8 mouse cellular contexts compared by ENCODE assay signal in the genomic region with DNA sequence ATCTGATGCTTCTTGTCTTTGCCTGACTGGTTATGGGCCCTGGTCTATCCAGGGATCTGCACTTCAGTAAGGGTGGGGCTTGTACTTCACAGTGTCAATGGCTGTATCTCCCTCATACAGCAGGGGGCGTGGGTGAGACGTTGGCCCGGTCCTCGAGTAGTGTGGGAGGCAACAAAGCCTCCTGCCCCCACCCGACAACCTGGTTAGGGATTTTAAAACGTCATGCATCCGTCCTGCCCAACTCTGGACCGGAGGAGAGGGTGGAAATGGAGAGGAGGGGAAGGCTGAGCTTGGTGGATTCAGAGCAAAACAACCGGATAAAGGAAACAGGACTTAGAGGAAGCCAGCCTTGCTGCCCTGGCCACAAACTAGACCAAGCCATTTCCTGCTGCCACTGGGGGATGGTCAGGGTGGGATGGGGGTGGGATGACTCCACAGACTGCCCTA. TPM values are rescaled to one million over a fixed set of nuclear protein-coding genes. Genes with fewer than 3 reads are reported as not detected.
DNase-seq lines count a peak whose midpoint lies in the region; ATAC-seq and TF ChIP-seq lines count a peak whose summit lies in the region.

No protein-coding gene starts in this region.

- peak; percentile 50 to 54 for DNase-seq in urinary bladder, adult 18-20 months (ENCODE audit: low spot score in 2 of 2)
- DNase-seq in urinary bladder, postnatal 10 days (ENCODE audit: low spot score): no peak
- peak; percentile 71 for DNase-seq in embryonic facial prominence, embryonic 11.5 days (ENCODE audit: low spot score)
- DNase-seq in heart, adult 18-20 months: peak; percentile 92 to 95
- DNase-seq in kidney, adult 18-20 months: peak; percentile 87
- peak; percentile 81 for DNase-seq in limb, embryonic 11.5 days (ENCODE audit: low spot score)
- peak; percentile 41 to 73 for DNase-seq in spleen, adult 2 months (ENCODE audit: low read depth in 1 of 2, low spot score in 2 of 2)

- no peaks in the 10 kb centered on the region for H3K9me3 ChIP-seq in embryonic facial prominence, embryonic 11.5 days (replicated peaks; ENCODE audit: control insufficient read depth, low read length)
- no peaks in the 10 kb centered on the region for H3K9me3 ChIP-seq in limb, embryonic 11.5 days (ENCODE audit: control insufficient read depth, low read length)
- H3K9me3 ChIP-seq in midbrain, embryonic 13.5 days: no peaks in the 10 kb centered on the region

- no peak overlapping the region for H3K4me2 ChIP-seq in embryonic facial prominence, embryonic 11.5 days (ENCODE audit: low read depth, low read length)
- no peak overlapping the region; the same call in 1 of the 2 replicates for H3K4me2 ChIP-seq in limb, embryonic 11.5 days (ENCODE audit: low read depth, severe bottlenecking)
- no peak overlapping the region for H3K4me2 ChIP-seq in midbrain, embryonic 13.5 days (replicated peaks)

- H3K4me1 ChIP-seq in embryonic facial prominence, embryonic 11.5 days (ENCODE audit: control insufficient read depth, insufficient read depth, low read length): no peaks in the 10 kb centered on the region
- peaks cover 17% of the 10 kb centered on the region for H3K4me1 ChIP-seq in limb, embryonic 11.5 days (ENCODE audit: control insufficient read depth, insufficient read depth, low read length)
- H3K4me1 ChIP-seq in midbrain, embryonic 13.5 days (replicated peaks): peaks cover 10% of the 10 kb centered on the region; the same call in 1 of the 2 replicates
- peaks cover 4% of the 10 kb centered on the region; the same call in 1 of the 2 replicates for H3K4me1 ChIP-seq in spleen, adult 2 months (ENCODE audit: control insufficient read depth, insufficient read depth, insufficient read length)

- no peak overlapping the region; the same call in 1 of the 2 replicates for H3K9ac ChIP-seq in embryonic facial prominence, embryonic 11.5 days (replicated peaks; ENCODE audit: low read length)
- no peak overlapping the region for H3K9ac ChIP-seq in limb, embryonic 11.5 days (ENCODE audit: low read length)
- no peak overlapping the region for H3K9ac ChIP-seq in midbrain, embryonic 13.5 days (replicated peaks)

- no peak for TF ChIP-seq POLR2A in spleen, adult 2 months (IDR thresholded peaks at IDR 0.05; ENCODE audit: low read depth, low read length)

- H3K27ac ChIP-seq in embryonic facial prominence, embryonic 11.5 days (replicated peaks; ENCODE audit: low read depth, low read length): no peak overlapping the region
- no peak overlapping the region for H3K27ac ChIP-seq in limb, embryonic 11.5 days (replicated peaks; ENCODE audit: low read depth, low read length)
- no peak overlapping the region for H3K27ac ChIP-seq in midbrain, embryonic 13.5 days
- H3K27ac ChIP-seq in spleen, adult 2 months (ENCODE audit: insufficient read depth, low read length): no peak overlapping the region

- H3K4me3 ChIP-seq in embryonic facial prominence, embryonic 11.5 days (ENCODE audit: low read depth, low read length): no peak overlapping the region
- H3K4me3 ChIP-seq in limb, embryonic 11.5 days (ENCODE audit: low read depth, low read length): no peak overlapping the region
- no peak overlapping the region for H3K4me3 ChIP-seq in midbrain, embryonic 13.5 days (replicated peaks)
- no peak overlapping the region; the same call in 1 of the 2 replicates for H3K4me3 ChIP-seq in spleen, adult 2 months (ENCODE audit: extremely low read depth, insufficient read depth, insufficient read length)

- H3K36me3 ChIP-seq in embryonic facial prominence, embryonic 11.5 days (replicated peaks; ENCODE audit: control insufficient read depth, insufficient read depth, low read depth, low read length): peaks cover 5% of the 10 kb centered on the region
- H3K36me3 ChIP-seq in limb, embryonic 11.5 days (ENCODE audit: control insufficient read depth, insufficient read depth, low read length): peaks cover 8% of the 10 kb centered on the region
- peaks cover 31% of the 10 kb centered on the region for H3K36me3 ChIP-seq in midbrain, embryonic 13.5 days
- H3K36me3 ChIP-seq in spleen, adult 2 months (ENCODE audit: control insufficient read depth, insufficient read depth, low read length): peaks cover 14% of the 10 kb centered on the region

- WGBS in embryonic facial prominence, embryonic 11.5 days: 12% methylated on average over 9 of the region's 9 CpGs
- WGBS in limb, embryonic 11.5 days: 10% methylated on average over 9 of the region's 9 CpGs
- 8% methylated on average over 9 of the region's 9 CpGs for WGBS in midbrain, embryonic 13.5 days
- WGBS in spleen, adult 2 months: 2% methylated on average over 9 of the region's 9 CpGs

- peak; percentile 59; the same call in 1 of the 2 replicates for ATAC-seq in embryonic facial prominence, embryonic 11.5 days (replicated peaks; ENCODE audit: insufficient number of reproducible peaks, low FRiP score, low TSS enrichment, low read depth)
- no peak for ATAC-seq in limb, embryonic 11.5 days (ENCODE audit: insufficient number of reproducible peaks, low FRiP score, low TSS enrichment, low read depth)
- peak; percentile 75 for ATAC-seq in midbrain, embryonic 13.5 days

- H3K27me3 ChIP-seq in embryonic facial prominence, embryonic 11.5 days (ENCODE audit: control insufficient read depth, insufficient read depth, low read length): no peaks in the 10 kb centered on the region
- H3K27me3 ChIP-seq in limb, embryonic 11.5 days (ENCODE audit: control insufficient read depth, insufficient read depth, low read length): no peaks in the 10 kb centered on the region
- H3K27me3 ChIP-seq in midbrain, embryonic 13.5 days: no peaks in the 10 kb centered on the region
- H3K27me3 ChIP-seq in spleen, adult 2 months (ENCODE audit: control insufficient read depth, insufficient read depth, low read length): no peaks in the 10 kb centered on the region

- peak; percentile 75; the same call in 1 of the 2 replicates for TF ChIP-seq CTCF in spleen, adult 2 months (IDR thresholded peaks at IDR 0.05; ENCODE audit: extremely low read depth, insufficient read depth, insufficient read length, insufficient replicate concordance)

RNA-seq across cellular contexts. Expression of gene Gm29797, which starts 2.8 kb away (rescaled TPM):
- polyA plus RNA-seq in embryonic facial prominence, embryonic 11.5 days (2014; fragmentation: Nextera tagmentation; extraction: Ambion mirVana): 0.29 and 0.39 TPM in 2 replicates
- not detected for total RNA-seq in heart, adult 18-20 months (2021)
- 0.68 and 0.88 TPM in 2 replicates for polyA plus RNA-seq in limb, embryonic 11.5 days (2014; fragmentation: Nextera tagmentation; extraction: Ambion mirVana)
- not detected in 2 replicates for polyA plus RNA-seq in midbrain, embryonic 13.5 days (2015; fragmentation: Nextera tagmentation; extraction: Ambion mirVana)
- 0.26 TPM in 1 of 2 replicates, not detected in the other for polyA plus RNA-seq in spleen, adult 2 months (2012; rRNA removed)

RNA-seq across cellular contexts. Expression of gene Sox18, which starts 11.8 kb away (rescaled TPM):
- polyA plus RNA-seq in embryonic facial prominence, embryonic 11.5 days (2014; fragmentation: Nextera tagmentation; extraction: Ambion mirVana): 15.9 and 20.4 TPM in 2 replicates
- 10 to 100 TPM; 38.7 to 49.6 TPM for total RNA-seq in heart, adult 18-20 months (2021)
- polyA plus RNA-seq in limb, embryonic 11.5 days (2014; fragmentation: Nextera tagmentation; extraction: Ambion mirVana): 21.4 and 22.0 TPM in 2 replicates
- polyA plus RNA-seq in midbrain, embryonic 13.5 days (2015; fragmentation: Nextera tagmentation; extraction: Ambion mirVana): 13.7 and 14.2 TPM in 2 replicates
- polyA plus RNA-seq in spleen, adult 2 months (2012; rRNA removed): 47.5 and 73.4 TPM in 2 replicates

RNA-seq across cellular contexts. Expression of gene Tcea2, which starts 20.5 kb away (rescaled TPM):
- polyA plus RNA-seq in embryonic facial prominence, embryonic 11.5 days (2014; fragmentation: Nextera tagmentation; extraction: Ambion mirVana): 21.8 and 22.5 TPM in 2 replicates
- 1 to 10 TPM; 5.1 to 5.8 TPM for total RNA-seq in heart, adult 18-20 months (2021)
- polyA plus RNA-seq in limb, embryonic 11.5 days (2014; fragmentation: Nextera tagmentation; extraction: Ambion mirVana): 23.2 and 25.2 TPM in 2 replicates
- 35.7 and 36.9 TPM in 2 replicates for polyA plus RNA-seq in midbrain, embryonic 13.5 days (2015; fragmentation: Nextera tagmentation; extraction: Ambion mirVana)
- polyA plus RNA-seq in spleen, adult 2 months (2012; rRNA removed): 15.9 and 17.1 TPM in 2 replicates

RNA-seq across cellular contexts. Expression of gene Rgs19, which starts 34.1 kb away (rescaled TPM):
- 74.3 and 83.0 TPM in 2 replicates for polyA plus RNA-seq in embryonic facial prominence, embryonic 11.5 days (2014; fragmentation: Nextera tagmentation; extraction: Ambion mirVana)
- 1 to 10 TPM; 7.4 to 7.7 TPM for total RNA-seq in heart, adult 18-20 months (2021)
- 92.5 and 97.1 TPM in 2 replicates for polyA plus RNA-seq in limb, embryonic 11.5 days (2014; fragmentation: Nextera tagmentation; extraction: Ambion mirVana)
- 38.9 and 40.4 TPM in 2 replicates for polyA plus RNA-seq in midbrain, embryonic 13.5 days (2015; fragmentation: Nextera tagmentation; extraction: Ambion mirVana)
- 209 and 239 TPM in 2 replicates for polyA plus RNA-seq in spleen, adult 2 months (2012; rRNA removed)

RNA-seq across cellular contexts. Expression of gene Lkaaear1, which starts 38.6 kb away (rescaled TPM):
- not detected in 2 replicates for polyA plus RNA-seq in embryonic facial prominence, embryonic 11.5 days (2014; fragmentation: Nextera tagmentation; extraction: Ambion mirVana)
- not detected for total RNA-seq in heart, adult 18-20 months (2021)
- not detected in 2 replicates for polyA plus RNA-seq in limb, embryonic 11.5 days (2014; fragmentation: Nextera tagmentation; extraction: Ambion mirVana)
- not detected in 2 replicates for polyA plus RNA-seq in midbrain, embryonic 13.5 days (2015; fragmentation: Nextera tagmentation; extraction: Ambion mirVana)
- polyA plus RNA-seq in spleen, adult 2 months (2012; rRNA removed): not detected in 2 replicates
